Mouse (Mus musculus) mature B cell (primary cell): ENCODE results near the gene Sh3glb2.

Experiments
- in situ Hi-C: fragments of 300-500 bp; cut with MboI; formaldehyde crosslinking; loops from 2 replicates; pipeline ENCODE4 v1.14.3; 2019

Gene Sh3glb2

DNA sequence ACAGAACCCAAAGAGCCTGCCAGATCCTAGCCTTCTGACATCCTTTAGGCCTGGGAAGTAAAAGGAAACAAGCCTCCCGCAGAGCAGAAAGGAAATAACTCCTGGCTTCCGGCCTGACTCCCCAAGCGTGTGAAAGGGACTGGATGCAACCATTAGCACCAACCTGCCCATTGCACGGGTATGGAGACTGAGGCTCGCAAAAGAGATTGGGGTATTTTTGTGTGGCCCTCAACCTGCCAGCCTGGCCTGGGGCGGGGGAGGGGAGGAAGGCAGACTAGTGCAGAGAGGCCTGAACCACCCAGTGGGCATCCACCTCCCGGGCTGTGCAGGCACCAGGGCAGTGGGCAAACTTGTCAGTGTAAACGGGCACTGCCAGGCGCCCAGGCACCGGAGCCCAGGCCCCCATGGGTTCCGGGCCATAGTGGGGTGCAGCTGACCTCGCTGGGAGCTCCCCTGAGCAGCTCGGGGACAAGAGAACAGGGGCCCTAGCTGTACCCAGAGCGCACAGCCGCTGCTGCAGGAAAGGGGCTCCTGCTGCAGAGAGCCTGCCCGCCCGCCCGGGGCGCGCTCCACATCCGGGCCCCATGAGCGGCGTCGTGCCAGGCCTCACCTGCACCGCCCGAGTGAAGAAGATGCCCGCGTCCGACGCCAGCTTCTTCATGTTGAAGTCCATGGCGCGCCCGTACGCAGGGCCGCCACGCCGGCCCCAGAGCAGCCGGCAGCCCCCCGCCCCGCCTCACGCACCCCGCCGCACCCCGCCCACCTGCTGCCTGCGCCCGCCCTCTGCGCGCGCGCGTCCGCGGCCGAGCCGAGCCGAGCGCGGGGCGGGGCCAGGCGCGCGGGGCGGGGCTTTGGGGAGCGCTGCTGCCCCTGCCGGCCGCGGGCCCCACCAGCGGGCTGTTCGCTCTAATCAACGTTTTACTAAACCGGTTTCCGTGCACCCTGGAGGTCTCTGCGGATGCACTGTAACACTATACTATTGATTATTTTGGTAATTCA is at the start of gene Sh3glb2:
Sh3glb2 (minus strand) TSS at position 805 of the 999 bp plus-strand sequence.
- in situ Hi-C loops: no loop called here

- in situ Hi-C loops: no loop called here
Observed at GRCm38 (mm10) chr2:30408452-30409100, 49.4 kb upstream of the Sh3glb2 start.

DNA sequence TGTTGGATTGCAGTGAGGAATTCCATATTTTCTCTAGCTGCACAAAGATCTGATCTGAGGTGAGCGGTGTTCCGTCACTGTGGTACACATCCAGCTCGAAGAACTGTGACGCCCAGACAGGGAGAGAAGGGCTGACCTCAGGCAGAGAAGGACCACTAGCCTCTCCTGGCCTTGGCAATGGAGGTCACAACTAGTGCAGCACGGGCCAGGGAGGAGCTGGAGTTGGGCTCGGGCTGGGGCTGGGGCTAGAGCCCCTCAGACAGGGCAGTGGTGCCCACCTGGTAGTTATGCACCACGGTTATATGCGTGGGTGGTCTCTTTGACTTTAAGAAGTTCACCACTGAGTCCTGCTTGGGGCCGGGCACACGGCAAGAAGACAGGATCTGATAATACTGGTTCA is 48.6 kb upstream of the Sh3glb2 start:
- in situ Hi-C loops: no loop called here

GRCm38 (mm10) chr2:30407221-30407620 is 48.1 kb upstream of the Sh3glb2 start:
- in situ Hi-C loops: no loop called here

- in situ Hi-C loops: no loop called here
Observed at GRCm38 (mm10) chr2:30403870-30404269, 44.7 kb upstream of the Sh3glb2 start.

DNA sequence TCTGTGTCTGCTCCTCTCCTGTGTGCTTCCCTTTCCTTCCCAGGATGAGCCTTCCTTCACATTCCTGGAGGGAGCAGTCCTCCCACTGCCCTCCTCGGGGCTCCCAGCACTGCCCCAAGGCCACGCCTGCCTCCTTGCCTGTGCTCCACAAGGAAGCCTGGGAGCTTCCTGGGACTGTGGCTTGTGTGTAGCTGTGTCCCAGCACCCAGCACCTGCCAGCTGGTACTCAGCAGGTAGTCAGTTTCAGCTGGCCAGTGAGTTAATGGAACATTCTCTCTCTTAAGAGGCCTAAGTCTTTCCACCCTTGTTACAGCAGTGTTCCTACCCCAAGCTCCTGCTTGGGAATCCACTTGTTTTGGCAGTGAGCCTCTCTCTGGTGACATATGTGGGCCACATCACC is 43.7 kb upstream of the Sh3glb2 start:
- in situ Hi-C loops: no loop called here

GRCm38 (mm10) chr2:30402351-30402826 is 43.3 kb upstream of the Sh3glb2 start:
- in situ Hi-C loops: no loop called here

GRCm38 (mm10) chr2:30401581-30401980 is 42.4 kb upstream of the Sh3glb2 start:
- in situ Hi-C loops: no loop called here

DNA sequence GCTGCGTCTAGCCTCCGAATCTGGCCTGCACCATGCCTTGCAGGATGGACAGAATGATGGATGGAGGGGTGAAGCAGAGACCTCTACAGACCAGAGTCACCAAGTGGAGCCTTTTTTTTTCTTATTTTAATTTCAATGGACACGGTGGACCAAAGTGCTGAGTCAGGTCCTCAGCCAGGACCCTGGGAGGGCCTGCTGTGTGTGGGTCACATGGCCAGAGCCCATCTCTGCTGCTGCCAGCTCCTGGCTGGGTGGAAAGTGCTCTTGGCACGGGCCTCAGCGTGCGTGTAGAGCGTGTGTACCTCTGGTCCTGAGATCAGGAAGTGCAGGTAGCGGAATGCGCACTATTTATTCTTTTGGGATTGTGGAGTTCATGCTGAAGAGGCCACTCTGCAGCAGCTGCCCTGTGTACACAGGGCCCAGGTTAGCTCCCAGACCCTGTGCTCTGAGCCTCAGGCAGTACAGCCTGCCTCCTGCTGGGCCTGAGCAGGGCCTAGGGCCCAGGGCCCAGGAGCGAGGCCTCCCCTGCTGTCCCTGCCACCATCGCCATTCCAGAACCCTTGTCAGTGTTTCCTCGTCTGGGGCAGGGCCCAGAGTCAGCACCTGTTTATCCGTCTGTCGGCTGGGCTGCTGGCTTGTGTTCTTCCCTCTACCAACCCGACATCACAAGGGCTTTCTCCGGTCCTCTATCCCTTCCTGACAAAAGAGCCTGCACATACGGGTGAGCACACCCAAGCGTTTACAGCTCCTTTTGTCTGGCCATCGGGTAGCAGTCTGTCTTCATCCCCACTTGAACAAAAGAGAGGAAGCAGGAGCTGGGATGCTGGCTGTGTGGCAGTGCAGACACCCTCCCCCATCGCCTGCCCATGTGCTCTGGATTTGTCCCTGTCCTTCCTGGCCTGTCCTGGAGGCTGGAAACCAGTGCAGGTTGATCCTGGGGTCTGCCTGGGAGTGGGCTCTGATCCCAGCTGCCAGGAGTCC is 40.3 kb upstream of the Sh3glb2 start:
- in situ Hi-C loops: no loop called here

DNA sequence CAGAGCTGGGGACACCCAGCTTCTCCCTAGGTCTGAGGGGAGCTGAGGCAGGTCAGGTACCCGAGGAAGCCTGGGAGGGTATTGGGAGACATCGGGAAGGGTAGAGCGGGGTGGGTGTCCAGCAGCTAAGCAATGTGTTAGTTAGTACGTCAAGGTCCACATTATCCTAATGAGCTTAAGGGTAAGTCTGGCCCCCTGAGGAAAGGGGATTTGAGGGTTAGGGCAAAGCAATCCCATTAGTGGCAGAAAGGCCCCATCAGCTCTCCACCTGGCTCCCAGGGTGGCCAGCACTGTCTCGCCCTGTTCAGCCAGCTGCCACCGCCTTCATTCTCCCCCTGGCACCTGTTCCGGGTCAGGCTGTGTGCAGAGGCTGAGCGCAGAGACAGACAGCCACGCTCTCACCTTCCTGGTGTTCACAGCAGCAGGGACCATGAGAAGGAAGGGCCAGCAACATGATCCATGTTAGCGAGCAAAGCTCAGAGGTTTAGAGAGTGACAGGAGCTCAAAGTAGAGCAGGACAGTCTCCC is 38.9 kb upstream of the Sh3glb2 start:
- in situ Hi-C loops: no loop called here

GRCm38 (mm10) chr2:30396246-30396645 is 37.1 kb upstream of the Sh3glb2 start:
- in situ Hi-C loops: no loop called here

GRCm38 (mm10) chr2:30395757-30396156 is 36.6 kb upstream of the Sh3glb2 start:
- in situ Hi-C loops: no loop called here

DNA sequence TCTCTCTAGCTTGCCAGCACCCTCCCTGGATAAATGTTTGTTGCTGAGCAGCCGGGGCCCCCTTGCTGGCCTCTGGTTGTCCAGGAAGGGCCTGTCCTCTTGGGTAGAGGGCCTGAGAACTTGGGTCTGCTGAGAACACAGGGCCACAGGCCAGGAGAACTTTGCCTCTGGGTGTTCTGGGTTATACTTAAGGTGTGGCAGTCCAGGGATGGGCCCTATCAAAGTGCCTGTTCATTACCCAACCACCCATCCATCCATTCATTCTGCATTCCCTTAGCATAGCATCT is 34.2 kb upstream of the Sh3glb2 start:
- in situ Hi-C loops: no loop called here

GRCm38 (mm10) chr2:30392577-30393369 is 33.6 kb upstream of the Sh3glb2 start:
- in situ Hi-C loops: no loop called here

GRCm38 (mm10) chr2:30392114-30392576 is 33.0 kb upstream of the Sh3glb2 start, which contains the start of gene Dolpp1:
Gene Dolpp1 (plus strand): TSS chr2:30392254.
- in situ Hi-C loops: no loop called here

DNA sequence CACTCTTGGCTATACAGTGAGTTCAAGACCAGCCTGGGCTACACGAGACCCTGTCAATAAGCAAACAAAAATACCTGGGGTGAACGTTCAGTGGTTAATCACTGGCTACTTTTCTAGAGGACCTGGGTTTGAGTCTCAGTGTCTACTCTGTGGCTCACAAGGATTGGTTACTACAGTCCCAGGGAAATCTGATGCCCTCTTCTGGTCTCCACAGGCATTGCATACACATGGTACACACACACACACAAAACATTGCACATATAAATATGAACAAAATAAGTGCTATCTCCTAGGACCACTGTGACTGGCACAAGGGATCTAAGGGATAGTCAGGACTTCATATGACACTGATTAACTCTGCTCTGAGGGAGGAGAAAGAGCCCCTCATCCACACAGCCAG is 29.9 kb upstream of the Sh3glb2 start:
- in situ Hi-C loops: no loop called here

DNA sequence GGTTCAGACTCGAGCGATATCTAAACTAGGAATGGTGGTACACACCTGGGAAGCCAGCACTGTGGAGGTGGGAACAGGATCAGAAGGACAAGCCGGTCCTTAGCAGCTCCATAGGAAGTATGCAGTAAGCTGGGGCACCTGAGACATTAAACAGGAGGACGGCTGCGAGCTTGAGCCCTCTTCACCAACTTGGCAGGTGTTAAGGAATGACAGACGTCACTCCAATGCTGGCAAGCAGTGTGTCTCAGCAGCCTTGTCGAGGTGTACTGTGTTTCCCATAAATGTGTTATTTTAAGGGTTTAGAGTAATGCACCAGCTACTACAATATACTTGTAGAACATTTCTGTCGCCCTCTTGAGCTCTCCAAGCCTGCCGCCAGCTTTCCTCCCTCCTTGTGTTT is 27.8 kb upstream of the Sh3glb2 start:
- in situ Hi-C loops: no loop called here

GRCm38 (mm10) chr2:30385591-30385990 is 26.5 kb upstream of the Sh3glb2 start:
- in situ Hi-C loops: no loop called here

- in situ Hi-C loops: no loop called here
Observed at GRCm38 (mm10) chr2:30384814-30385213, 25.7 kb upstream of the Sh3glb2 start.

GRCm38 (mm10) chr2:30381377-30381725 is 22.2 kb upstream of the Sh3glb2 start:
- in situ Hi-C loops: no loop called here
